Mouse (Mus musculus): ENCODE measurements around the gene Zdhhc7. TPM values are rescaled to one million over a fixed set of nuclear protein-coding genes. Genes with fewer than 3 reads are reported as not detected.

The Zdhhc7 gene
- total RNA-seq, 2 experiments from 2014 or later: 43.2 to 44.8 TPM

DNA sequence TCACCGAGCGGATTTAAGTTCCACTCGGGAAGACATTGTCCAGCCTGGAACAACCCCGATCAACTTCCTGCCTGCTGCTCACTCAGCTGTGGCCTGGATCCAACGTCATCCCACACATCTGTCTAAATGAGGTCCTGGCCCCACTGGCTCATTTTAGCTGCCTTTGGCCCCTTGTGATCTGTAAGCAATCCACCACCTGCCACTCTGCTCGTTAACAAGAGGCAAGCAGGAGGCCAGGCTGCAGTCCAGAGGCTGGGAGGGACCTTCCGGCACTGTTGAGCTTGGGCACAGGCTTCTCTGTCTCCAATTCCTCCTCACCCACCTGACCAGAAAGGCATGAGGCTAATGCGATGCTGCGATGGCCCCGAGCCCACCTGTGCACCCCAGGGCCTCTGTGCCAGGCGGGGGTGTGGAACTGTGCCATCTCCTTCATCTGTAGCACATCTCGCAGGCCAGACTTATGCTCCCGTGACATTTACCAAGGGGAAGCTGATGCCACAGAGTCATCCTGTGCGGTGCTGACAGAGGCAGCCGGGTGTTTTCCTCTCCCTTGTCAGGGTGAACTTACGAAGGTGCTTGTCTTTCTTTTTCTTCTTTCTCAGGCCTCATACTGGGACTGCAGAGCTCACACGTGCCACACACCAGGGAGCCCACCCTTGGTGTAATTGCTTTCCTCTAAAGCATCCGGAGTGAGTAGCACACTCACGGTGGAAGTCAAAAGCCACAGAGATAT, 33.2 kb downstream of the Zdhhc7 start:
- DNase-seq: peak; percentile 40

- peak; percentile 45 for DNase-seq
Observed at GRCm38 (mm10) chr8:120066226-120066625, 35.1 kb downstream of the Zdhhc7 start.

- no peak for DNase-seq
Observed at GRCm38 (mm10) chr8:120065611-120066010, 35.7 kb downstream of the Zdhhc7 start.

DNA sequence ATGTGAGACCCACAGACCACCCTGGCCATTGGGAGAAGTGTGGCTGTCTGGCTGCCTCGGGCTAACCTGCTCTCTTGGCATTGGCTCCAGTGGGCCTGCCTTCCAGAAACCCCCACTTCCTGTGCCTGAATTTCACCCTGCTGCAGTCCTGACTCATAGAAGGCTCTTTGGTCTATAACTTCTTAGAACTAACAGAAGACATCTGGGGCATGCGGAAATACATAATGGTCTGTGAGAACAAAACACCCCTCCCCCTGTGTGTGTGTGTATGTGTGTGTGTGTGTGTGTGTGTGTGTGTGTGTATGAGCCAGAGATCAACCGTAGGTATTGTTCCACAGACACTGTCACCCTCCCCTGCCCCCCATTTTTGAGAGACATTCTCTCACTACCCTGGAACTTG, 38.0 kb downstream of the Zdhhc7 start:
- no peak for DNase-seq

DNA sequence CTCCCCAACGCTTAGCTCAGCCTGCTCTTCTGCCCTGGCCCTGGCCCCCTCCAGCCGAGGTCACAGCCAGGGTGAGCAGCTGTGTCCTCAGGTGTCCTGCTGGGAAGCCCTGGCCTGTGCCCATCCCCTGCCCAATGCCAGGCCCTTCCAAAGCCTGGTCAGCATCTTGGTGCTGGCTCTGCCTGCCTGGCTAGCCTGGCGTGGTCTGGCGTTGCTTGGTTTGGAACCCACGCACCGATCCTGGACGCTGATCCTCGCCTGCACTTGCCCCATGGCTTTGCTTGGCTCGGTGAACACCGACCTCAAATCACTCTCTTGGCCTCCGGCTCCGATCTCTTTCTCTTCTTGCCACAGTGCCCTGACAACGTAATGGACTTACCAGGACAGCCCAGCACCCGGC, 38.5 kb downstream of the Zdhhc7 start:
- no peak for DNase-seq

GRCm38 (mm10) chr8:120057078-120057477, 44.2 kb downstream of the Zdhhc7 start:
- no peak for DNase-seq

GRCm38 (mm10) chr8:120054833-120055232, 46.4 kb downstream of the Zdhhc7 start:
- no peak for DNase-seq

GRCm38 (mm10) chr8:120052318-120052717, 49.0 kb downstream of the Zdhhc7 start:
- no peak for DNase-seq

DNA sequence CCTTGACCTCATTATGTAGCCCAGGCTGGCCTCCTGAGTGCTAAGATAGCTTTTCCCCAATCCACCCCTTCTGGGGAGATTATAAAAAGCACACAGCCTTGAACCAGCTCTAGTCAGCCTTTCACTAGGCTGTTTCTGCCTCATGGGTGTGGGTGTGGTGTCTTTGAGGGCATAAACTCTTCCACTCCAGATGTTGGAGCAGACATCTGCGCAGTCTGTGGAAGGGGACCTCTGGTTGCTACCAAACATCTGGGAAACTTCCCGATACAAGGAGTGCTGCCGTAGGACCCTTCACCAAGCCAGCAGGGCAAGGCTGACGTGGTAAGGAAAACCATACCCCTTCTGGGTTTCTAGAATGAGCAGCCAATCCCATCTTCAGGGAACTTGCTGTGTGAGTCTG, 49.4 kb downstream of the Zdhhc7 start:
- no peak for DNase-seq

- no peak for DNase-seq
Observed at GRCm38 (mm10) chr8:120051006-120051405, 50.3 kb downstream of the Zdhhc7 start.

DNA sequence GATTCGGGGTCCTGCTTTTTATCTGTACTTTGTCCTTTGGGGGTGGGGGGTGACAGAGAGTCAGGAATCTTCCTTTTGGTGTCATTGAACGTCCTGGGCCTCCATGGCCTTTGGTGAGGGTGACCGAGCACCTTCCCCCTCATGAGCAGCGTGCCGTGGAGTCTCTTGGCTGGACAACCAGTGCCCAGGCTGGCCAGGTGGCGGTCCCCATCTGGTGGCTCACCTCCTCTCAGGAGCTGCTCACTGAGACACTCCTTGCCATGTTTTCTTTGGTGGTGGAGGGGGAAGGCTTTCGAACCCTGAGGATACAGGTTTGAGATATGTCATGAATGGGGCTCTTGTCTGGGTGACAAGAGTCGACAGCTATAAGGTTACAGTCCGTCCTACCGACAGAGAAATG, 50.9 kb downstream of the Zdhhc7 start:
- DNase-seq: no peak

GRCm38 (mm10) chr8:120049949-120050348, 51.3 kb downstream of the Zdhhc7 start:
- no peak for DNase-seq

DNA sequence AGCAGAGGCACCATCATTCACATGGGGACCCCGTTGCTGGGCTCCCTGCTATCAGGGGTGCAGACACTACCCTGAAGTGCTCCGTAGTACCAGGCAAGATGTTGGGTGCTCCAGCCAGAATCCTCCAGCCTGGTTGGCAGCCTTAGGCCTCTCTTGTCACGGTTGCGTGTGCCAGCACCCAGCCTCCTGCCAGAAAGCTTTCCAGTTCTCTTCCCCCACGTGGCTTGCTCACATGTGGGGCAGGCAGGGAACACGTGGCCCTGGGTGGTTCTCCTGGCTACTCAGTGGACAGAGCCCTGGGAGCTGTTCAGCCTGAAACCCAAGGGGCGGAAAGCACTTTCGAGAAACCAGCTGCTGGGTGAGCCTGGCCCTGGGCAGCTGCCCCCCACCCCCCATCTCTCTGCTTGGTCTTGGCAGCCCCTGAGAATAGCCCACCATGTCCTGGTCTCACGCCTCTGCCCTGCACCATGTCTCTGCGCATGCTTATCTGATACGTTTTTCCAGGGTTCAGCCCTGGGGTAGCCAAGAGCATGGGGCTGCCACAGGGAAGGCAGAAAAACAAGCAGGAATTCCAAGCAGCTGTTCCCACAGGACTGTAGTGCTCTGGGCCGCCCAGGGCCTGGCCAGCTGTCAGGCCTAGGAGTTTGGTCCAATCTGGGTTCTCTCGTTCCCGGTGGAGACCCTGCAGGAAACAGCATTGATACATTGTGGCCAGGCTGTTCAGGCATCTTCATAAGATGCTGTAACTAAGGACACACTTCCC, 54.8 kb downstream of the Zdhhc7 start:
- DNase-seq: peak; percentile 85

- DNase-seq: no peak
Observed at GRCm38 (mm10) chr8:120045471-120045870, 55.8 kb downstream of the Zdhhc7 start.

DNA sequence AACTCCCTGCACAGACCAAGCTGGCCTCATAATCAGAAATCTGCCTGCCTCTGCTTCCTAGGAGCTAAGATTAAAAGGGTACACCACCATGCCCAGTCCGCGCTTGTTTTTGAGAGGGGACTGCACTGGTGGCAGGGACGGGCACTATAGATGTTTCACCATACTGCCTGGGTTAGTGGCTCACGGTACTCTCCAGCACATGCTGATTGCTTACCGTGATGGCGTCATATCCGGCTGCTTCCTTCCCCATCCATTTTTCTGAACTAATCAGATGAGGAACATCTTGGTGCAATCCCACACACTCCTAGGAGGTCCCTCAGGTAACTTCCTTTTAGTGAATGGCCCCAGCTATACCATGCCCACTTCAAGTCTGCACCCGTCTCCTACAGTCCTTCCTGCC, 56.4 kb downstream of the Zdhhc7 start:
- no peak for DNase-seq

DNA sequence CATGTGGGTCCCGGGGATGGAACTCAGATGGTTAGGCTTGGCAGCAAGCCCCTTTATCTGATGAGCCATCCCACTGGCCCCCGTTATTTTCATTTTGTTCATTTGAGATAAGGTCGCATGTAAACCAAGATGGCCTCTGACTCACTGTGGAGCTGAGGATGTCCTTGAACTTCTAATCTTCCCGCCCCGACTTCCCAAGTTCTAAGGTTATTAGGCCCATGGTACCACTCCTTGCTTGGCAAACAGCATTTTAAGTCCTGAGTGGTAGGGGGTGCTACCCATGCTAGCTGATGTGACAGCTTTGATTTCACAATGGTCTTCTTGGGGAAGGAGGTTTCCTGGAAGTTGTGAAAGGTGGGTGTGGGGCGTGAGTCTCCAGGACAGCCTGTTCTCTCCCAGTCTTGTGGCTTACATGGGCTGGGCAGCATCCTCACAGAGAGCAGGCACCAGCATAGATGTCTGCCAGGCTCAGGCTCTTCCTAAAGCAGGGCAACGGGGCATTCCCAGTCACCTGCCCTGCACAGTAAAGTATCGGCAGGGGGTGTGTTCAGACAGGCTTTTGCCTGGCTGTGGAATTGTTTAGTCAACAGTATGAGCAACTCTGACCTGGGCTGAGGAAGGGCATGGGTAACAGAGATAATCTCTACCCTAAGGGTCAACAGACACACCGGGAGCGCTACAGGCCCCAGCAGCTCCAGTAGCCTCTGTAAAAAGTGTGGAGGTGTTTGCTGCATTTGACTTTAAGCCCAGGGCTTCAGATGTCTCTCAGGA, 58.6 kb downstream of the Zdhhc7 start:
- no peak for DNase-seq

DNA sequence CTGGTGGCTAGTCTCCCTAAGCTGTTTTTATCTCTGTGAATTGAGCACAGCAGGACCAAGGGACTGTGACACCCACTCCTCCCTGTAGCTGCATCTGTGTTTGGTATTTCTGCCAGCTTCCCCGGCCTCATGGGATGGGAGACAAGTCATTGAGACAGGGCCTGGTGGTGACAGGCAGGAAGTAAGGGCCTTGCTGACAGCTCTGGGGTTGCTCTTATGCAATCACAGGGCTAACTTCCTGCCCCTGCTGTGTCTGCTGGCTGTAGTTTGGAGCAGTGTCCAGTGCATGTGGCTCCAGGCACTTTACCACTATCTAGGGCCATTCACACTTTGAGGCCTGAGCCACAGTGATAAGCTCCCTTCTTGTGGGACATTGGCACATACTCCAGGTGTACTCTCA, 60.4 kb downstream of the Zdhhc7 start:
- peak; percentile 48 for DNase-seq

GRCm38 (mm10) chr8:120039313-120039919, 61.9 kb downstream of the Zdhhc7 start:
- DNase-seq: no peak

DNA sequence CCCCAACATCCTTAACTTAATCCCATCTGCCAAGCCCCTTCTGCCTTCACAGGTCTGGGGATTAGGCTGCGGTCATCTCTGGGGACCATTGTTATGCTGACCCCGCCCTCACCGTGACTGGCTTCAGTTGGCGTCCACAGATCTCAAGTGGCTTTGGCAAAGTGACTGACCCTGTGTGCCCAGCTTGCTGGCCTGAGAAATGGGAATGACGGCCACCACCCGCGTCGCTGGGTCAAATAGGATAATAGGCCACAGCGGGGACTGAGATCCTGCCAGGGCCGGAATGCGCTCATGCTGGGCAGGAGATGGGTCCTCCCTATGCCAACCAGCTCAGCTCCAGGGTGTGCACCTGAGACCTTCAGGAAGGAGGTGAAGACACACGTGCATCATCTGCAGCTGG, 62.5 kb downstream of the Zdhhc7 start:
- no peak for DNase-seq

DNA sequence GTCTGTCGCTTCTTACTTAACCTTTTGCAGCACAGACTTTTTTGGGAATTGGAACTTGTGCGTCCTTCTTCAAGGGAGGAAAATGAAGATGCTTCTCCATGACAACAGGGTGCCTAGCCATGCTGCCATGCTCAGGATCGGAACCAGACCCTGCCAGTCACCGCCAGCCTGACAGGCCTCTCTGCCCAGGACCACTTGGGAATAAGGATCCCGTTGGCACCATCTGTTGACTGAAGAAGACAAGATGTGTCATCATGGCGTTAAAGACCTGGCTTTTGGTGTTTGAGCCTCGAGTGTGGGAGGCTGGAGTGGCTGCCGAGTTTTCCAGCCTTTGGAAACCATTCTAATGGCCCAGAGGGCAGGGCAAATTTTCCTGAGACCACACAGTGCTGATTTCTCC, 63.7 kb downstream of the Zdhhc7 start:
- DNase-seq: no peak

DNA sequence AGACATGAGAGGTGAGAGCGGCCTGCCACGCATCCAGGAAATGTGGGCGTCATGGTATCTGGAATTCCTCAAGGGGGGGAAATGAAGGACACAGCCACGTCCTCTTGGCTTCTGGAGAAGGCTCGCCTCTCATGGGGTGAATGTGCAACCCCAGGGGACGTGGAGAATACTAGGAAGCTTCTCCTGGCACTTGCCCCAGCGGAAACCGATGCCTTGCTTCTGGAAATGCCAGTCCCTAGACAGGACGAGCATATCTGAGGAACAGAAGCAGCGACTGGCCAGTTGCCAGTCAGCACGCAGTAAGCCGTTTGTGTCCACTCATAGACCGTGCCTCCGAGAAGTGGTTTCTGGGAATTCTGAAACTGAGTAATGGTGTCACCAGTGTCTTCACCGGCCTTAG, 64.1 kb downstream of the Zdhhc7 start:
- peak; percentile 36 for DNase-seq

- no peak for DNase-seq
Observed at GRCm38 (mm10) chr8:120036578-120036977, 64.7 kb downstream of the Zdhhc7 start.

DNA sequence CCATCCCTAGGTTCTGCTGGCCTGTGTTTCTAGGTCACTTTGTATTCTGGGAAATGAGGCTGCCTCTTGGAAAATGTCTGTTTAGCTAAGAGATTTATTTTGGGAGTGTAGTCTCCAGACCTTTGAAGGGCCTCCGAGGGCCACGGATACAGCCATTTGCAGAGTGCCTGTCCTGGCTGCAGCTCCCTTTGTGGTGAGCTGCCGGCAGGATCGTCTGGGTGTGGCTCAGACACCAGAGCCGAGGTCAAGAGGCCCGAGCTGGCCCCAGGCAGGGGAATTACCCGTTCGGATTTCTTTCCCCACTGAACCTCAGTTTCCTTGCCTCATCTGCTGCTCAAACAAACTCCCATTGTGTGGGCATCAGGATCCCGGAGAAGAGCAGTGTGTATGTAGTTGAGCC, 65.2 kb downstream of the Zdhhc7 start:
- DNase-seq: peak; percentile 40

Data from adrenal gland, postnatal 10 days (tissue).